Mouse (Mus musculus) kidney, adult 18-20 months (tissue): ENCODE measurements around the gene Yif1b.
"Not testable (repeated sequence)": the region's sequence is repeated elsewhere in the genome, so short reads cannot be mapped to it uniquely, and the experiment has no call there.

Experiments used
- DNase-seq: peaks from one replicate; pipeline ENCODE4 v3.0.0; 2021

The Yif1b gene

GRCm38 (mm10) chr7:29238019-29238967, at the start of gene Yif1b:
Yif1b (plus strand) TSS chr7:29238329.
- peak; percentile 99 for DNase-seq

- DNase-seq, result not testable (repeated sequence)
These were observed 43.9 kb upstream of the Yif1b start for GRCm38 (mm10) chr7:29194230-29194629.

- no peak for DNase-seq
These were observed 35.6 kb upstream of the Yif1b start for GRCm38 (mm10) chr7:29202577-29202976.

- DNase-seq, result not testable (repeated sequence)
These were observed 27.1 kb upstream of the Yif1b start for GRCm38 (mm10) chr7:29211013-29211412.

GRCm38 (mm10) chr7:29211415-29212198, 26.5 kb upstream of the Yif1b start:
- DNase-seq, result peak; percentile 87

GRCm38 (mm10) chr7:29212199-29212765, 25.8 kb upstream of the Yif1b start:
- no peak for DNase-seq

- not testable (repeated sequence) for DNase-seq
These were observed 25.2 kb upstream of the Yif1b start for GRCm38 (mm10) chr7:29212775-29213560.

GRCm38 (mm10) chr7:29213675-29214082, 24.4 kb upstream of the Yif1b start, which contains the start of gene Catsperg1:
Catsperg1 (minus strand) TSS chr7:29214035.
- DNase-seq, result no peak

- DNase-seq, result no peak
These were observed 23.9 kb upstream of the Yif1b start for GRCm38 (mm10) chr7:29214236-29214635.

GRCm38 (mm10) chr7:29214846-29215245, 23.3 kb upstream of the Yif1b start:
- no peak for DNase-seq

- DNase-seq, result no peak
These were observed 13.3 kb upstream of the Yif1b start for GRCm38 (mm10) chr7:29224756-29225394.

GRCm38 (mm10) chr7:29225520-29225919, 12.6 kb upstream of the Yif1b start:
- DNase-seq, result no peak

GRCm38 (mm10) chr7:29228202-29228601, 9.9 kb upstream of the Yif1b start:
- no peak for DNase-seq

GRCm38 (mm10) chr7:29230560-29230959, 7.6 kb upstream of the Yif1b start:
- DNase-seq, result no peak

- DNase-seq, result no peak
These were observed 6.6 kb upstream of the Yif1b start for GRCm38 (mm10) chr7:29231517-29231916.

GRCm38 (mm10) chr7:29232247-29233013, 5.7 kb upstream of the Yif1b start, which contains the start of gene Kcnk6:
Kcnk6 (minus strand) TSS chr7:29232515.
- DNase-seq, result peak; percentile 50

GRCm38 (mm10) chr7:29233745-29234144, 4.4 kb upstream of the Yif1b start:
- no peak for DNase-seq

- DNase-seq, result no peak
These were observed 3.5 kb upstream of the Yif1b start for GRCm38 (mm10) chr7:29234661-29235060.

GRCm38 (mm10) chr7:29236593-29236992, 1.5 kb upstream of the Yif1b start:
- no peak for DNase-seq

GRCm38 (mm10) chr7:29237596-29237995, 533 bp upstream of the Yif1b start:
- DNase-seq, result not testable (repeated sequence)
